Comparison of ENCODE assay signal across 21 mouse cellular contexts in the genomic region with DNA sequence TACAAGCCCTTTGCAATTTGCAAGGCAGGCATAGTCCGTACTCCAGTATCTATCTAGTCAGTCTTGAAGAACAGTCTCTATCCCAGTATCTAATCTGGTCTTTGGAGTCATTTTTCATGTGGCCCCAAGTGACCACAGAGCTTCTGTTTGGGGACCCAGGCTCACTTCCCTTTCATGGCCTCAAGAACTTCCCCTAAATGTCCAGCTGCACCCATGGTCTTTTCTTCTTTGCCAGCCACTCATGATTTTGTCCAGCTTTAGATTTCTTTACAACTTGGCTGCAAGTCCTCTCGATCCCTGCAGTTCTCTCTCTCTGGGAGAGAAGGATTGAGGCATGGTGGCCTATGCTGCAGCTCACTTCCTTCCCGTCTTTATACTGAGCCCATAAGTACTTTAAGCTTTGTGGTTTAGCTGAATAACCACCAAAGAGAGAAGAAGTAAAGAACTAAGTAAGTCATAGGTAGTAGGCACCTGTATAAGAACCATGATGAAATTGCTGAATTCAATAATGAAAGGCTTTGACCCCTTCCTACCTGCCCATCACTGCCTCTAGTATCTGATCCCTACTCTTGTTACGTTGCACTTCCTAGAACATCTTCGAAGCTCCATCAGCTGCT.
DNase-seq lines count a peak whose midpoint lies in the region; ATAC-seq and TF ChIP-seq lines count a peak whose summit lies in the region.
"Had no signal": no experiment of that assay in that cellular context is flagged by ENCODE, and none has a peak within 500 bp of the region (broad histone marks: within the 10 kb centered on the region; RNA-seq: fewer than 3 reads in every experiment).

No protein-coding gene starts in this region.

- DNase-seq in lung, postnatal 36 days: peak; percentile 24
- no peak for DNase-seq in lung, postnatal 4 days
- no peak for DNase-seq in MN1 (ENCODE audit: low spot score)
- DNase-seq in right cerebral cortex, postnatal 10 days (ENCODE audit: low spot score in 2 of 2): no peak
- DNase-seq: adrenal gland, postnatal 36 days; cerebellum, adult 9-10 months; kidney, adult 18-20 months; kidney, postnatal 10 days; left cerebral cortex, postnatal 4 days; liver, postnatal 0 days; lung, postnatal 10 days; right cerebral cortex, adult 18-20 months; thymus, adult 18-20 months had no signal

- H3K9ac ChIP-seq in kidney, embryonic 14.5 days (ENCODE audit: low read depth, low read length): no peak overlapping the region
- H3K9ac ChIP-seq: forebrain, embryonic 13.5 days; liver, postnatal 0 days; neural tube, embryonic 12.5 days; stomach, embryonic 15.5 days had no signal

- no peak overlapping the region for H3K4me2 ChIP-seq in kidney, embryonic 14.5 days (replicated peaks; ENCODE audit: low read depth, low read length)
- H3K4me2 ChIP-seq: forebrain, embryonic 13.5 days; midbrain, embryonic 11.5 days; neural tube, embryonic 12.5 days; stomach, embryonic 15.5 days had no signal

- H3K9me3 ChIP-seq in kidney, embryonic 14.5 days (ENCODE audit: control insufficient read depth, low read length): no peaks in the 10 kb centered on the region
- H3K9me3 ChIP-seq: forebrain, embryonic 13.5 days; hindbrain, embryonic 10.5 days; neural tube, embryonic 12.5 days; stomach, embryonic 15.5 days had no signal

- no peaks in the 10 kb centered on the region for H3K27me3 ChIP-seq in kidney, embryonic 14.5 days (ENCODE audit: control insufficient read depth, insufficient read depth, low read length)
- H3K27me3 ChIP-seq: forebrain, embryonic 13.5 days; neural tube, embryonic 12.5 days; stomach, embryonic 15.5 days had no signal

- peaks cover 1% of the 10 kb centered on the region for H3K4me1 ChIP-seq in bone marrow, adult 2 months (ENCODE audit: control insufficient read depth, insufficient read depth, low read length)
- peaks cover 9% of the 10 kb centered on the region; the same call in 1 of the 2 replicates for H3K4me1 ChIP-seq in kidney, embryonic 14.5 days (ENCODE audit: control insufficient read depth, insufficient read depth, low read length)
- H3K4me1 ChIP-seq: neural tube, embryonic 12.5 days; stomach, embryonic 15.5 days had no signal

- H3K27ac ChIP-seq in bone marrow, adult 2 months (ENCODE audit: control insufficient read depth, insufficient read depth, low read depth, low read length, poor library complexity): peak overlapping the region; percentile 56
- H3K27ac ChIP-seq in macrophage: peak overlapping the region; percentile 59
- H3K27ac ChIP-seq in kidney, embryonic 14.5 days (ENCODE audit: low read depth, low read length): no peak overlapping the region
- H3K27ac ChIP-seq: forebrain, embryonic 13.5 days; hindbrain, embryonic 10.5 days; neural tube, embryonic 12.5 days; stomach, embryonic 15.5 days had no signal

- WGBS in bone marrow, adult 2 months: 32% methylated on average over 5 of the region's 5 CpGs
- 37% methylated on average over 5 of the region's 5 CpGs for WGBS in macrophage (ENCODE audit: missing documents)
- 92% methylated on average over 5 of the region's 5 CpGs for WGBS in kidney, embryonic 14.5 days

- ATAC-seq in kidney, embryonic 14.5 days (ENCODE audit: low FRiP score, low TSS enrichment): no peak
- ATAC-seq: forebrain, embryonic 13.5 days; liver, postnatal 0 days had no signal

- H3K79me2 ChIP-seq in macrophage (ENCODE audit: inconsistent target): no peaks in the 10 kb centered on the region

- no peak overlapping the region for H3K4me3 ChIP-seq in bone marrow, adult 2 months (replicated peaks; ENCODE audit: control insufficient read depth, low read depth, low read length)
- no peak overlapping the region for H3K4me3 ChIP-seq in macrophage (ENCODE audit: inconsistent target)
- H3K4me3 ChIP-seq in kidney, embryonic 14.5 days (ENCODE audit: low read length): no peak overlapping the region
- H3K4me3 ChIP-seq: forebrain, embryonic 13.5 days; hindbrain, embryonic 10.5 days; neural tube, embryonic 12.5 days; stomach, embryonic 15.5 days had no signal

- no peak for TF ChIP-seq POLR2A in bone marrow, adult 2 months (IDR thresholded peaks at IDR 0.05; ENCODE audit: borderline replicate concordance, control insufficient read depth, low read depth, low read length)

- TF ChIP-seq CTCF in bone marrow, adult 2 months (IDR thresholded peaks at IDR 0.05; ENCODE audit: control insufficient read depth, insufficient read depth, low read length): no peak

- no peaks in the 10 kb centered on the region for H3K36me3 ChIP-seq in macrophage (ENCODE audit: inconsistent target)
- no peaks in the 10 kb centered on the region for H3K36me3 ChIP-seq in kidney, embryonic 14.5 days (ENCODE audit: control insufficient read depth, insufficient read depth, low read length)
- H3K36me3 ChIP-seq: hindbrain, embryonic 10.5 days; neural tube, embryonic 12.5 days; stomach, embryonic 15.5 days had no signal
